Mouse (Mus musculus) bone marrow macrophage, adult 2 months (primary cell): ENCODE measurements at regions not wholly inside any gene's neighbourhood (a gene's known extent, or its start where the extent isn't known, plus 50 kb on each side); places are given as distances from the start of the nearest gene placed in this dataset.

ENCODE experiments used
- CTCF ChIP-seq: IDR thresholded peaks from 2 replicates; pipeline ENCODE4 v1.5.1; 2012; ENCODE audit warnings: low read depth, mild to moderate bottlenecking, low read length, moderate library complexity
- POLR2A ChIP-seq: IDR thresholded peaks from 2 replicates; pipeline ENCODE4 v1.6.1; 2012; ENCODE audit warnings: mild to moderate bottlenecking, low read depth, low read length, borderline replicate concordance

- TF ChIP-seq CTCF (no peak), POLR2A (no peak)
Measured at GRCm38 (mm10) chr13:44155956-44156355, 371.4 kb downstream of the Cd83 start.
